Mouse (Mus musculus): Measurements from ENCODE around the gene Popdc2. TPM values are rescaled to one million over a fixed set of nuclear protein-coding genes. Genes with fewer than 3 reads are reported as not detected.

The Popdc2 gene
- polyA plus RNA-seq, 1 experiment, result not detected

DNA sequence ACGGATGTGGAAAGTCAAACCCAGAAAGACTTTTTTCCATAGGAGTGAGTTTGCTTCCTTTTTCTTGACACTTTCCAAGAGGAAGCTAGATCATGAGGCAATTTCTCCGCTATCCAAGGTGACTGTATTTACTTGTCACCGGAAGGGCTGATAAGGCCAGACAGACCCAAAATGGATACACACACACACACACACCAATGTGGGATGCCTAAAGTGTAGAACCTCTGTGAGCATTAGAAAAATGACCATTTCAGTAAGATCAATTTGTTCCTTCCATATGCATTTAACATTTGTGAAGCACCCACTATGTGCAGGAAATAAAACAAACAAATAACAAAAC is 1.2 kb downstream of the Popdc2 start:
- 89% methylated on average over 3 of the region's 3 CpGs for WGBS
- Histone ChIP-seq H3K4me3 (ENCODE audit: insufficient read depth, low read depth, low read length) (no peak overlapping the region), H3K4me1 (ENCODE audit: control insufficient read depth, insufficient read depth, low read length) (peaks cover 4% of the 10 kb centered on the region; the same call in 1 of the 2 replicates), H3K27ac (ENCODE audit: insufficient read depth, low read depth, low read length) (no peak overlapping the region)
- TF ChIP-seq POLR2A (IDR thresholded peaks at IDR 0.05; ENCODE audit: insufficient read depth, low read depth, low read length), result no peak
- no peak for TF ChIP-seq CTCF (IDR thresholded peaks at IDR 0.05; ENCODE audit: insufficient read depth, low read depth, low read length)

- no peak overlapping the region for H3K27ac ChIP-seq (ENCODE audit: insufficient read depth, low read depth, low read length)
- 82% methylated on average over 7 of the region's 7 CpGs for WGBS
- H3K4me1 ChIP-seq (ENCODE audit: control insufficient read depth, insufficient read depth, low read length), result peaks cover 7% of the 10 kb centered on the region
- TF ChIP-seq CTCF (IDR thresholded peaks at IDR 0.05; ENCODE audit: insufficient read depth, low read depth, low read length) (no peak), POLR2A (IDR thresholded peaks at IDR 0.05; ENCODE audit: insufficient read depth, low read depth, low read length) (no peak)
- H3K4me3 ChIP-seq (ENCODE audit: insufficient read depth, low read depth, low read length), result no peak overlapping the region
Measured at GRCm38 (mm10) chr16:38363657-38364056, 1.6 kb downstream of the Popdc2 start.

- TF ChIP-seq CTCF (IDR thresholded peaks at IDR 0.05; ENCODE audit: insufficient read depth, low read depth, low read length), result no peak
- Histone ChIP-seq H3K4me1 (ENCODE audit: control insufficient read depth, insufficient read depth, low read length) (peaks cover 5% of the 10 kb centered on the region), H3K4me3 (ENCODE audit: insufficient read depth, low read depth, low read length) (no peak overlapping the region), H3K27ac (ENCODE audit: insufficient read depth, low read depth, low read length) (no peak overlapping the region)
- WGBS, result 88% methylated on average over 10 of the region's 10 CpGs
Measured at GRCm38 (mm10) chr16:38365390-38365789, 3.4 kb downstream of the Popdc2 start.

- TF ChIP-seq CTCF (IDR thresholded peaks at IDR 0.05; ENCODE audit: insufficient read depth, low read depth, low read length) (no peak), POLR2A (IDR thresholded peaks at IDR 0.05; ENCODE audit: insufficient read depth, low read depth, low read length) (no peak)
- Histone ChIP-seq H3K4me3 (ENCODE audit: insufficient read depth, low read depth, low read length) (no peak overlapping the region), H3K27ac (ENCODE audit: insufficient read depth, low read depth, low read length) (no peak overlapping the region), H3K4me1 (ENCODE audit: control insufficient read depth, insufficient read depth, low read length) (peaks cover 3% of the 10 kb centered on the region)
- 77% methylated on average over 4 of the region's 4 CpGs for WGBS
Measured at GRCm38 (mm10) chr16:38366231-38366630, 4.2 kb downstream of the Popdc2 start.

DNA sequence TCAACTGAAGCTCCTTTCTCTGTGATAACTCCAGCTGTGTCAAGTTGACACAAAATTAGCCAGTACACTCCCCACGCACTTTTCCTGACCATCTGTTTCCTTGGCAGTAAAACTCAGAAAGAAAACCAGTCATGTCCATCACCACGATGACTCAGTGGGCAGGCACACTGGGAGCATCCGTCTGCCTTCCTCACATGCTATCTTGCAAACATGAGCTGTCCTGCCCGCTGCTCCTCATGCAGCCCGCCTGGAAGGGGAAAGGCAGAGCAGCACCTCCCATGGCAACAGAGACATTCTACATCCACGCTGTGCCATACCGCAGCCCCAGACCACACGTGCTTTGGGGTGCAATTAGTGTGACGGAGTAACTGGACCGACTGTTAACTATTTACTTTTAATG is 6.3 kb downstream of the Popdc2 start:
- H3K4me1 ChIP-seq (ENCODE audit: control insufficient read depth, insufficient read depth, low read length), result peaks cover 3% of the 10 kb centered on the region
- H3K27ac ChIP-seq (ENCODE audit: insufficient read depth, low read depth, low read length), result no peak overlapping the region
- WGBS, result 30% methylated on average over 10 of the region's 10 CpGs
- TF ChIP-seq CTCF (IDR thresholded peaks at IDR 0.05; ENCODE audit: insufficient read depth, low read depth, low read length) (no peak), POLR2A (IDR thresholded peaks at IDR 0.05; ENCODE audit: insufficient read depth, low read depth, low read length) (no peak)
- H3K4me3 ChIP-seq (ENCODE audit: insufficient read depth, low read depth, low read length), result no peak overlapping the region

- no peak for TF ChIP-seq CTCF (IDR thresholded peaks at IDR 0.05; ENCODE audit: insufficient read depth, low read depth, low read length)
- TF ChIP-seq POLR2A (IDR thresholded peaks at IDR 0.05; ENCODE audit: insufficient read depth, low read depth, low read length), result no peak
- H3K4me3 ChIP-seq (ENCODE audit: insufficient read depth, low read depth, low read length), result no peak overlapping the region
- no peak overlapping the region for H3K27ac ChIP-seq (ENCODE audit: insufficient read depth, low read depth, low read length)
- 79% methylated on average over 7 of the region's 7 CpGs for WGBS
- H3K4me1 ChIP-seq (ENCODE audit: control insufficient read depth, insufficient read depth, low read length), result peaks cover 3% of the 10 kb centered on the region
Measured at GRCm38 (mm10) chr16:38369000-38369399, 7.0 kb downstream of the Popdc2 start.

DNA sequence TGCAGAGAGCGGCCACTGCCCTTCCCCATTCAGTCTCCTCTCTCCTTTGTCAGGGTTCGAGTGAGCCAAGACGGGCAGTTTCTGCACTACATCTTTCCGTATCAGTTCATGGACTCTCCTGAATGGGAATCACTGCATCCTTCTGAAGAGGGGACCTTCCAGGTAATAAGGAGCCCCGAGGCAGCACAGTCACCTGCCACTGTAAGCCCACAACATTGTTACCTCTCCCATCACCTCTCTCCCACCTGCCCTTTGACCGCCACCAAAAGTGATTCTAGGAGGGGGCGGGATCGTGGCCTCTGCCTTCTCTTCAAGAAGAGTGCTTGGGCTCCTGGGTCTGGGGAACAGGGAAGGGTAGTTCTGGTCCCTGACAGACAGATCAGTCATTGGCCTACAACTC is 7.4 kb downstream of the Popdc2 start:
- 90% methylated on average over 8 of the region's 8 CpGs for WGBS
- TF ChIP-seq POLR2A (IDR thresholded peaks at IDR 0.05; ENCODE audit: insufficient read depth, low read depth, low read length) (no peak), CTCF (IDR thresholded peaks at IDR 0.05; ENCODE audit: insufficient read depth, low read depth, low read length) (no peak)
- H3K27ac ChIP-seq (ENCODE audit: insufficient read depth, low read depth, low read length), result no peak overlapping the region
- no peak overlapping the region for H3K4me3 ChIP-seq (ENCODE audit: insufficient read depth, low read depth, low read length)
- peaks cover 3% of the 10 kb centered on the region for H3K4me1 ChIP-seq (ENCODE audit: control insufficient read depth, insufficient read depth, low read length)

GRCm38 (mm10) chr16:38369992-38370484 is 8.0 kb downstream of the Popdc2 start:
- Histone ChIP-seq H3K4me1 (ENCODE audit: control insufficient read depth, insufficient read depth, low read length) (peaks cover 3% of the 10 kb centered on the region), H3K27ac (ENCODE audit: insufficient read depth, low read depth, low read length) (no peak overlapping the region), H3K4me3 (ENCODE audit: insufficient read depth, low read depth, low read length) (no peak overlapping the region)
- 92% methylated on average over 4 of the region's 4 CpGs for WGBS
- TF ChIP-seq CTCF (IDR thresholded peaks at IDR 0.05; ENCODE audit: insufficient read depth, low read depth, low read length) (no peak), POLR2A (IDR thresholded peaks at IDR 0.05; ENCODE audit: insufficient read depth, low read depth, low read length) (no peak)

GRCm38 (mm10) chr16:38370633-38371374 is 8.8 kb downstream of the Popdc2 start:
- no peak for TF ChIP-seq POLR2A (IDR thresholded peaks at IDR 0.05; ENCODE audit: insufficient read depth, low read depth, low read length)
- no peak for TF ChIP-seq CTCF (IDR thresholded peaks at IDR 0.05; ENCODE audit: insufficient read depth, low read depth, low read length)
- peaks cover 3% of the 10 kb centered on the region for H3K4me1 ChIP-seq (ENCODE audit: control insufficient read depth, insufficient read depth, low read length)
- WGBS, result 90% methylated on average over 8 of the region's 8 CpGs
- no peak overlapping the region for H3K4me3 ChIP-seq (ENCODE audit: insufficient read depth, low read depth, low read length)
- H3K27ac ChIP-seq (ENCODE audit: insufficient read depth, low read depth, low read length), result no peak overlapping the region
